Mouse (Mus musculus): ENCODE measurements around the gene Twf2. TPM values are rescaled to one million over a fixed set of nuclear protein-coding genes. Genes with fewer than 3 reads are reported as not detected.
"Not testable (repeated sequence)": the region's sequence is repeated elsewhere in the genome, so short reads cannot be mapped to it uniquely, and the experiment has no call there.

Gene Twf2
- total RNA-seq (2021): 10 to 100 TPM; 68.8 to 69.3 TPM
- long read RNA-seq, experiment 1, transcript Twf2-204 (8 exons, 1,508 nt): major isoform, 51 of 74 reads
- long read RNA-seq, experiment 1, transcript Twf2-201 (9 exons, 1,596 nt): minor isoform, 14 of 74 reads
- long read RNA-seq, experiment 1, partial matches to known transcripts: 7 of 74 reads
- long read RNA-seq, experiment 1, other reads (novel, unspliced or antisense): 1 of 74 reads
- long read RNA-seq, experiment 2, transcript Twf2-204 (8 exons, 1,508 nt): major isoform, 57 of 64 reads
- long read RNA-seq, experiment 2, partial matches to known transcripts: 0 of 64 reads
- long read RNA-seq, experiment 2, other reads (novel, unspliced or antisense): 4 of 64 reads

GRCm38 (mm10) chr9:106202819-106203636, at the start of gene Twf2:
Gene Twf2, plus strand, starts transcription at chr9:106203108.
- DNase-seq: peak; percentile 90
- intact Hi-C loops (cut with DNase I; ENCODE audit: low total_unique reads): no loop called here

- DNase-seq: no peak
- intact Hi-C loops (cut with DNase I; ENCODE audit: low total_unique reads): loop anchor here (10.0 kb wide), 1 partner anchor 121 kb away; no protein-coding TSS in a partner anchor
Measured at GRCm38 (mm10) chr9:106154106-106154505, 48.8 kb upstream of the Twf2 start.

GRCm38 (mm10) chr9:106156419-106156818, 46.5 kb upstream of the Twf2 start:
- DNase-seq: peak; percentile 22
- intact Hi-C loops (cut with DNase I; ENCODE audit: low total_unique reads): loop anchor here (10.0 kb wide), 1 partner anchor 118 kb away; no protein-coding TSS in a partner anchor

- DNase-seq: no peak
- intact Hi-C loops (cut with DNase I; ENCODE audit: low total_unique reads): loop anchor here (10.0 kb wide), 1 partner anchor 118 kb away; no protein-coding TSS in a partner anchor
Measured at GRCm38 (mm10) chr9:106156921-106157622, 45.8 kb upstream of the Twf2 start.

- intact Hi-C loops (cut with DNase I; ENCODE audit: low total_unique reads): loop anchor here (10.0 kb wide), 1 partner anchor 117 kb away; no protein-coding TSS in a partner anchor
Measured at GRCm38 (mm10) chr9:106157623-106157925, 45.3 kb upstream of the Twf2 start.

GRCm38 (mm10) chr9:106158037-106158491, 44.8 kb upstream of the Twf2 start, which contains the start of gene Glyctk:
Gene Glyctk, minus strand, starts transcription at chr9:106158138.
- DNase-seq: no peak

More at GRCm38 (mm10) chr9:106157623-106157925, 45.3 kb upstream of the Twf2 start:
- no peak for DNase-seq

DNA sequence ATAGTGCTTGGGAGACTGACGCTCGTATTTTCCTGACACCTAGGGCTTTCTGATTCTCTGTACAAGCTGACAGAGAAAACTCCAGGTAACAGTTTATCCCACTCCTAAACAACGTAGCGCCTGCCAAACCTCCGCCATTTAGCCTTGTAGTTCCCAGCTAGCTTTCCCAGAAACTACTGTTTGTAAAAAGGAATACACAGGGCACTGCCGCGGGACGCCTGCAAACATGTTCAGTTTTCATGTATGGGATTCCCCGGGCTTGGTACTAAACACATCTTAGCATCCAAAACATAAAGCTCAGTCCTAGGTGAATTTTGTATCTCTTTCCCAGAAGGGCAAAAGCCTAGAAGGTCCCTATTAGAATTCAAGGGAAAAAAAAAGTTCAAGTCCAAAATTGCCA, 43.7 kb upstream of the Twf2 start:
- intact Hi-C loops (cut with DNase I; ENCODE audit: low total_unique reads): loop anchor here (10.0 kb wide), 1 partner anchor 116 kb away; no protein-coding TSS in a partner anchor
- no peak for DNase-seq

More at GRCm38 (mm10) chr9:106158037-106158491, 44.8 kb upstream of the Twf2 start, which contains the start of gene Glyctk:
- intact Hi-C loops (cut with DNase I; ENCODE audit: low total_unique reads): loop anchor here (10.0 kb wide), 1 partner anchor 117 kb away; no protein-coding TSS in a partner anchor

GRCm38 (mm10) chr9:106159784-106160301, 43.1 kb upstream of the Twf2 start:
- peak; percentile 97 for DNase-seq
- intact Hi-C loops (cut with DNase I; ENCODE audit: low total_unique reads): loop anchor here (10.0 kb wide), 1 partner anchor 115 kb away; no protein-coding TSS in a partner anchor

- DNase-seq: no peak
- intact Hi-C loops (cut with DNase I; ENCODE audit: low total_unique reads): no loop called here
Measured at GRCm38 (mm10) chr9:106160426-106160825, 42.5 kb upstream of the Twf2 start.

DNA sequence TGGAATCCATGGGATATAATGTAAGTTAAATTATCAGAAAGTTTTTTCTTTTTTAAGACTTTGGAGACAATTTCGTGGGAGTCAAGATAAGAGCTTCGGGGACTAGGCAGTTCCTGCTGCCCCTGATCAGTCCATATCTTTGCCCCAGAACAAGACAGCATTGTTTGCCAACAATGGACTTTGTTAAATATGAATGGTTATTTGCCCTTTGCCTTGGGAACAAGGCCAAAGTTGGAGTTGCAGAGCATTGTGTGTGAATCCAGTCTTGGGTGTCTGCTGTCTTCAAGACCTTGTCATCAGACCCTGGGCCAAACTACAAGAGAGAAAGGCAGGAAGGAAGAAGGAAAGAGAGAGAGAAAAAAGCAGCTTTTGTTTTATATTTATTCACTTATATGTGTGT, 36.2 kb upstream of the Twf2 start:
- intact Hi-C loops (cut with DNase I; ENCODE audit: low total_unique reads): no loop called here
- no peak for DNase-seq

GRCm38 (mm10) chr9:106167241-106167640, 35.7 kb upstream of the Twf2 start:
- intact Hi-C loops (cut with DNase I; ENCODE audit: low total_unique reads): no loop called here

GRCm38 (mm10) chr9:106167703-106168102, 35.2 kb upstream of the Twf2 start:
- intact Hi-C loops (cut with DNase I; ENCODE audit: low total_unique reads): no loop called here
- DNase-seq: no peak

More at GRCm38 (mm10) chr9:106167241-106167640, 35.7 kb upstream of the Twf2 start:
- no peak for DNase-seq

DNA sequence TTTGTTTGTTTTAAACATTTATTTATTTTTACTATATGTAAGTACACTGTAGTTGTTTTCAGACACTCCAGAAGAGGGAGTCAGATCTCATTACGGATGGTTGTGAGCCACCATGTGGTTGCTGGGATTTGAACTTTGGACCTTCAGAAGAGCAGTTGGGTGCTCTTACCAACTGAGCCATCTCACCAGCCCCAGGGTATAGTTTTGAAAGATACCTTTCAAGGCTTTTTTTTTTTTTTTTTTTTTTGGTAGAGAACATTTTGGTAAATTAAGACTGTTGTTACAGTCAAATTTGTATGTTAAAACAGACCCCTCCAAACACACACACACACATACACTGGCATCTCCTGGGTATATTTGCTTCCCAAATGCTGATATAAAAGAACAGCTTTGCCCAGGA, 33.9 kb upstream of the Twf2 start:
- DNase-seq; intact Hi-C loops (cut with DNase I; ENCODE audit: low total_unique reads): not testable (repeated sequence)

GRCm38 (mm10) chr9:106169917-106170316, 33.0 kb upstream of the Twf2 start:
- intact Hi-C loops (cut with DNase I; ENCODE audit: low total_unique reads): no loop called here
- no peak for DNase-seq

DNA sequence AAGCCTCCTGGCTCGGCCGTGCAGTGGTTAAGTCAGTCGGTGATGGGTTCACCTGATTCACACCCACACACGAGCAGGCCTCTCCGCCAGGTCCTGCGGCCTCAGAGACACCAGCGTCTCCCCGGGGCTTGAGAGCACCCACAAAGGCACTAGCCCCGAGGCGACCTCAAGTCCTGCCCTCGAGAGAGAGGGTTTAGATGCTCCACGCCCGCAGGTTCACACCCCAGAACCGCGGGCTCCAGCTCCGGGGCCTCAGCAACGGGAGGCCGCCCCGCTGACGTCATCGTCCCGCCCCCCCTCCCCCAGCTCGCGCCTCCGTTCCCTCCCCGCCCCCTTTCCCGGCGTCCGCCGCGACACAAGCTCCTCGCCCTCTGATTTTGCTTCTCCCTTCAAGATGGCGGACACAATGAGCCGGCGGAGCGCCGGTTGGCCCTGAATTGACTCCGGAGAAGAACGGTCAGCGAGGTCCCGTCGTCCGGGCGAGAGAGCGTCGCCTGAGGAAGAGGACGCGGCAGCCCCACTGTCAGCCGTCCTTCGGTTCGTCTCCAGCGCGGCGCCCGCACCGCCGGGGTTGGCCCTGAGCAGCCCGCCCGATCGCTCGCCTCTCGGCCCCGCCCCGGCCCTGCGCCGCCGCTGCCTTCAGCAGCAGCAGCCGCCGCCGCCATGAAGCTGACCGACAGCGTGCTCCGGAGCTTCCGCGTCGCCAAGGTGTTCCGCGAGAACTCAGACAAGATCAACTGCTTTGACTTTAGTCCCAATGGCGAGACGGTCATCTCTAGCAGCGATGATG, 32.2 kb upstream of the Twf2 start, which contains the start of gene Wdr82:
Gene Wdr82 (plus strand): TSS at position 373 of the 790 bp plus-strand sequence.
- intact Hi-C loops (cut with DNase I; ENCODE audit: low total_unique reads): no loop called here
- peak; percentile 92 for DNase-seq

DNA sequence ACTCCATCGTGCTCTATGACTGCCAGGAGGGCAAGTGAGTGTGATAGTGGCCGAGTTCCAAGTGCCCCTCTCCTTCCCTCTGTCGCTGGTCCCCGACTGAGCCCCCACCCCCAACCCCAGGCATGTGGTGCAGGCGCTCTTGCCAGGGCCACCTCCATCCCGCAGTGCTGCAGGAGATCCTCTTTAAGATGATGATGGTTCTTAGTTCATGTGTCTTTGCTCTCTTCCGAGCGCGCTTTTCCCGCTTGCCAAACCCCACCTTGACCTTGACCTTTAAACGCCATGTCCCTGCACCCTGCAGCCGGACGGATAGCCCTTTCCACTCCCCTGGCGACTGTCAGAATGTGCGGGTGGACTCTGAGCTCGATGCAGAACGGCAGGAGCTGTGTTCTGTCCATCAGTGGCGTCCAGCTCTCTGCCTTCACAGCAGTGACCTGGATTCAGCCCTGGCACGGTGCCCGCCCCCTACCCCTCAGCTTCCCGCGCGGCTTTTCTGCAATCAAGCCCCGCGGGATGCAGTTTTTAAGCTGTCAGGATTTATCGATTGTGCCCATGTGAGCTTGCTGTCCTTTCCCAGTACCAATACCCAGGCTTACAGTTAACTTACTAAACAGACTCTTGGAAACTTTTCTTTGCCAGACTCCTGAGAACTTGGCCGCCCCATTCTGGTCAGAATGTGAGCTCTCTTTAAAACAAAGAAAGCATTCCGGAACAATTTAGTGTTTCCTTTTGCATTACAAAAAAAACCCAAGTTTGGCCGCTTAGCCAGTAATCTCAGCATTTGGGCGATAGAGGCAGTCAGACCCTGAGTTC, 31.4 kb upstream of the Twf2 start:
- intact Hi-C loops (cut with DNase I; ENCODE audit: low total_unique reads): no loop called here
- peak; percentile 71 for DNase-seq

DNA sequence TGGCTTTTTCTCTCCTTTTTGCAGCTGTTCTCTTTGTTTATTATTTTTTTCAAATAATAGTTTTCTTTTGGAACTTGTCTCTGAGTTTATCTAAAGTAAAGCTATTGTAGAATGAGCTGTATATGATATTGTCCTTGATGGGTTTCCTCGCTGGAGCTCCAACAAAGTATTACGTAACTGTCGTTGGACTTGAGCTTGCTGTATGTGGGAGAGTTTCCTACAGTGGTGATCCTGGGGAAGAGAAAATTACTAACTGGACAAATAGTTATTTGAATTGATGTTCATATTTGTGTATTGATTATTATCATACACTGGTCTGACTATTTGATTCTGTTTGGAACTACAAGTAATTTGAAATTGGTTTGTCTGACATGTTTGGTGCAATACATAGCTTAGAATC, 30.4 kb upstream of the Twf2 start:
- intact Hi-C loops (cut with DNase I; ENCODE audit: low total_unique reads): no loop called here
- no peak for DNase-seq

All from gastrocnemius, postnatal 14 days (tissue).